Mouse (Mus musculus): ENCODE results near the gene Slc7a7.

GRCm38 (mm10) chr14:54324486-54324885, 93.1 kb downstream of the Slc7a7 start:
- no peak for TF ChIP-seq CTCF (IDR thresholded peaks at IDR 0.05; ENCODE audit: borderline replicate concordance, insufficient read depth, low read depth, low read length)
- TF ChIP-seq POLR2A (IDR thresholded peaks at IDR 0.05; ENCODE audit: borderline replicate concordance, insufficient read depth, low read length), result no peak

Measured in cerebellum, adult 2 months (tissue).